Mouse (Mus musculus): ENCODE measurements around the gene Dhcr7. TPM values are rescaled to one million over a fixed set of nuclear protein-coding genes. Genes with fewer than 3 reads are reported as not detected.

Dhcr7 gene
- 1 to 10 TPM; 3.8 to 8.2 (median 4.7) TPM for total RNA-seq (2022)

- peak; percentile 99 for DNase-seq (ENCODE audit: low spot score in 2 of 2)
These were observed at the start of gene Dhcr7, which contains the start of gene Nadsyn1 for GRCm38 (mm10) chr7:143822375-143823265. Gene Dhcr7 (plus strand): TSS chr7:143823145. Gene Nadsyn1 (minus strand): TSS chr7:143822849.

- DNase-seq (ENCODE audit: low spot score in 2 of 2) = no peak
These were observed 46.8 kb upstream of the Dhcr7 start for GRCm38 (mm10) chr7:143776137-143776536.

GRCm38 (mm10) chr7:143777375-143777774 is 45.6 kb upstream of the Dhcr7 start:
- no peak for DNase-seq (ENCODE audit: low spot score in 2 of 2)

- no peak for DNase-seq (ENCODE audit: low spot score in 2 of 2)
These were observed 39.5 kb upstream of the Dhcr7 start for GRCm38 (mm10) chr7:143783378-143783995.

- peak; percentile 71 to 80 for DNase-seq (ENCODE audit: low spot score in 2 of 2)
These were observed 38.7 kb upstream of the Dhcr7 start, which contains the start of gene Mrgpre for GRCm38 (mm10) chr7:143783996-143784829. Gene Mrgpre (minus strand): TSS chr7:143784500.

GRCm38 (mm10) chr7:143792336-143792985 is 30.5 kb upstream of the Dhcr7 start:
- DNase-seq (ENCODE audit: low spot score in 2 of 2) = no peak

- DNase-seq (ENCODE audit: low spot score in 2 of 2) = no peak
These were observed 29.8 kb upstream of the Dhcr7 start for GRCm38 (mm10) chr7:143793121-143793520.

GRCm38 (mm10) chr7:143798783-143799182 is 24.2 kb upstream of the Dhcr7 start:
- no peak for DNase-seq (ENCODE audit: low spot score in 2 of 2)

- no peak for DNase-seq (ENCODE audit: low spot score in 2 of 2)
These were observed 22.2 kb upstream of the Dhcr7 start for GRCm38 (mm10) chr7:143800770-143801169.

- no peak for DNase-seq (ENCODE audit: low spot score in 2 of 2)
These were observed 21.5 kb upstream of the Dhcr7 start for GRCm38 (mm10) chr7:143801195-143802065.

GRCm38 (mm10) chr7:143805199-143805624 is 17.7 kb upstream of the Dhcr7 start:
- no peak for DNase-seq (ENCODE audit: low spot score in 2 of 2)

GRCm38 (mm10) chr7:143808909-143809308 is 14.0 kb upstream of the Dhcr7 start:
- DNase-seq (ENCODE audit: low spot score in 2 of 2) = no peak

- DNase-seq (ENCODE audit: low spot score in 2 of 2) = no peak
These were observed 3.7 kb upstream of the Dhcr7 start for GRCm38 (mm10) chr7:143819201-143819600.

- DNase-seq (ENCODE audit: low spot score in 2 of 2) = no peak
These were observed 1.7 kb upstream of the Dhcr7 start for GRCm38 (mm10) chr7:143821241-143821640.

GRCm38 (mm10) chr7:143823266-143823605 is 291 bp downstream of the Dhcr7 start:
- no peak for DNase-seq (ENCODE audit: low spot score in 2 of 2)

- no peak for DNase-seq (ENCODE audit: low spot score in 2 of 2)
These were observed 4.0 kb downstream of the Dhcr7 start for GRCm38 (mm10) chr7:143826985-143827384.

GRCm38 (mm10) chr7:143829504-143830331 is 6.8 kb downstream of the Dhcr7 start:
- DNase-seq (ENCODE audit: low spot score in 2 of 2) = peak; percentile 85 to 91

GRCm38 (mm10) chr7:143830399-143830798 is 7.5 kb downstream of the Dhcr7 start:
- DNase-seq (ENCODE audit: low spot score in 2 of 2) = no peak

- no peak for DNase-seq (ENCODE audit: low spot score in 2 of 2)
These were observed 9.3 kb downstream of the Dhcr7 start for GRCm38 (mm10) chr7:143832196-143832595.

All from gastrocnemius, adult 8-10 months (tissue).